Mouse (Mus musculus) mammary gland, adult 2 months (tissue): Measurements from ENCODE around the gene Snx14. TPM values are rescaled to one million over a fixed set of nuclear protein-coding genes. Genes with fewer than 3 reads are reported as not detected.

Experiments used
- polyA plus RNA-seq: library from polyadenylated mRNA; depleted of rRNA; stranded (reverse); fragments of >200 nt; gene quantifications from 2 replicates; pipeline ENCODE4 v1.2.3, GENCODE M21; 2012; ENCODE audit warnings: low replicate concordance; rRNA removed

Gene Snx14
- 13.1 and 13.4 TPM in 2 replicates for polyA plus RNA-seq

GRCm38 (mm10) chr9:88438555-88439237 is at the start of gene Snx14:
Snx14 (minus strand) TSS chr9:88438958.

GRCm38 (mm10) chr9:88482230-88482828 is 43.6 kb upstream of the Snx14 start, which contains the start of gene Syncrip:
Syncrip (minus strand) TSS chr9:88482574.

GRCm38 (mm10) chr9:88326930-88327901 is 111.5 kb downstream of the Snx14 start, which contains the start of gene Nt5e:
Nt5e (plus strand) TSS chr9:88327197.

Other genes starting within 250 kb of the Snx14 start
- 5.1 and 6.0 TPM in 2 replicates for gene Nt5e, start 111.8 kb downstream of the Snx14 start, polyA plus RNA-seq
- gene Gm20537, start 17.7 kb upstream of the Snx14 start, polyA plus RNA-seq, result not detected in 2 replicates
- 2.1 and 3.7 TPM in 2 replicates for gene Syncrip, start 43.6 kb upstream of the Snx14 start, polyA plus RNA-seq
- gene Zfp949, start 109.1 kb upstream of the Snx14 start, polyA plus RNA-seq, result 3.2 and 7.1 TPM in 2 replicates
- gene Trim43a, start 141.9 kb upstream of the Snx14 start, polyA plus RNA-seq, result 0.13 TPM in 1 of 2 replicates, not detected in the other